Mouse (Mus musculus) heart, embryonic 14.5 days (tissue): ENCODE data around the gene Mgat3. TPM values are rescaled to one million over a fixed set of nuclear protein-coding genes. Genes with fewer than 3 reads are reported as not detected.

Source experiments
- ATAC-seq: fragments of 200-750 bp; cut with Nextera tagmentation; 2 replicates; pipeline ENCODE4 v1.8.0; 2017; ENCODE audit warnings: low read depth, moderate TSS enrichment; ENCODE audit not compliant: insufficient number of reproducible peaks, insufficient read depth, low FRiP score
- H3K27ac ChIP-seq, 2 experiments: fragments of 200-500 bp in 1 of 2; fragments of 300-500 bp in 1 of 2; sonication (generic) in 1 of 2; replicated peaks in 1 of 2; 2 replicates each; pipeline ENCODE4 v1.5.1; 2012 to 2014; ENCODE audit warnings: low read depth in 2 of 2, low read length in 2 of 2, control low read depth in 1 of 2, mild to moderate bottlenecking in 1 of 2, mixed read lengths in 1 of 2; ENCODE audit not compliant: control insufficient read depth in 1 of 2, insufficient read depth in 1 of 2
- H3K27me3 ChIP-seq: fragments of 300-500 bp; sonication (generic); 2 replicates; pipeline ENCODE4 v1.6.1; 2014; ENCODE audit warnings: mild to moderate bottlenecking, low read length, control low read depth; ENCODE audit not compliant: control insufficient read depth, insufficient read depth
- H3K36me3 ChIP-seq: fragments of 300-500 bp; sonication (generic); 2 replicates; pipeline ENCODE4 v1.6.1; 2014; ENCODE audit warnings: mild to moderate bottlenecking, control low read depth, low read length, mixed read lengths; ENCODE audit not compliant: control insufficient read depth, insufficient read depth
- H3K4me1 ChIP-seq, 2 experiments: fragments of 200-500 bp in 1 of 2; fragments of 300-500 bp in 1 of 2; sonication (generic) in 1 of 2; 2 replicates each; pipeline ENCODE4 v1.6.1; 2012 to 2014; ENCODE audit warnings: low read length in 2 of 2, control low read depth in 1 of 2, mixed read lengths in 1 of 2; ENCODE audit not compliant: control insufficient read depth in 2 of 2, insufficient read depth in 2 of 2
- H3K4me2 ChIP-seq: fragments of 300-500 bp; sonication (generic); 2 replicates; pipeline ENCODE4 v1.6.1; 2014; ENCODE audit warnings: mild to moderate bottlenecking, low read length
- H3K4me3 ChIP-seq, 2 experiments: fragments of 200-500 bp in 1 of 2; fragments of 300-500 bp in 1 of 2; sonication (generic) in 1 of 2; 2 replicates each; pipeline ENCODE4 v1.5.1; 2012 to 2014; ENCODE audit warnings: low read length in 2 of 2, mild to moderate bottlenecking in 2 of 2, control low read depth in 1 of 2, low read depth in 1 of 2, moderate library complexity in 1 of 2; ENCODE audit not compliant: control insufficient read depth in 1 of 2, insufficient read depth in 1 of 2
- H3K9ac ChIP-seq: fragments of 300-500 bp; sonication (generic); 2 replicates; pipeline ENCODE4 v1.6.1; 2014; ENCODE audit warnings: mild to moderate bottlenecking, low read length
- H3K9me3 ChIP-seq: fragments of 300-500 bp; sonication (generic); 2 replicates; pipeline ENCODE4 v1.6.1; 2016; ENCODE audit warnings: low read length, control low read depth; ENCODE audit not compliant: control insufficient read depth
- WGBS: fragments of 180-500 bp; shearing (Covaris S2); extraction: QIAGEN DNeasy Blood & Tissue Kit; methylation state at CpG from one replicate; pipeline ENCODE4 v1.1.7; 2014; 5-methylcytosine and 5-hydroxymethylcytosine counted together
- polyA plus RNA-seq: library from polyadenylated mRNA; unstranded; fragments of >200 nt; fragmentation: Nextera tagmentation; extraction: Ambion mirVana; gene quantifications from 2 replicates; pipeline ENCODE4 v1.2.1, GENCODE M21; 2014

Mgat3 gene
- polyA plus RNA-seq, 1 experiment from 2014 or later = 1.9 TPM

DNA sequence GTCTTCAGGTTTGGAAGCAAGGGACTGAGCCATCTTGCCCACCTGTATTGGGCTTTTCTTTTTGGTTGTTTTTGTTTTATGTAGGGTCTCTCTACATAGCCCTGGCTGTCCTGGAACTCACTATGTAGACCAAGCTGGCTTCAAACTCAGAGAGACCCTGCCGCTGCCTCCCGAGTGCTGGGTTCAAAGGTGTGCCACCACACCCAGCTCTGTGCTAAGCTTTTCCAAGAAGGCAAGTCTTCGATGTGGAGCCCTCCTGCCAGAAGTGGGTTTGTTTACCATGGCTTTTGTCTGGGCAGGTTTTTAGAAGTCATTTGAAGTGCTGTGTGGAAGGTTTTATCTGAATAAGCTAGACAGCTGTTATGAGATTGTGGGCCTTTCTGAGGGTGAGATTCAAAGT is 32.6 kb upstream of the Mgat3 start:
- H3K4me1 ChIP-seq = peaks cover 6 to 31% of the 10 kb centered on the region in 2 experiments
- no peak overlapping the region for H3K9ac ChIP-seq
- no peak overlapping the region for H3K27ac ChIP-seq
- H3K4me2 ChIP-seq = no peak overlapping the region
- H3K27me3 ChIP-seq = no peaks in the 10 kb centered on the region
- ATAC-seq = no peak
- 77% methylated on average over 3 of the region's 3 CpGs for WGBS
- 0 out of 2 replicates have a peak, but pooled peaks cover 2% of the 10 kb centered on the region for H3K9me3 ChIP-seq
- no peak overlapping the region for H3K4me3 ChIP-seq
- H3K36me3 ChIP-seq = peaks cover 58% of the 10 kb centered on the region

DNA sequence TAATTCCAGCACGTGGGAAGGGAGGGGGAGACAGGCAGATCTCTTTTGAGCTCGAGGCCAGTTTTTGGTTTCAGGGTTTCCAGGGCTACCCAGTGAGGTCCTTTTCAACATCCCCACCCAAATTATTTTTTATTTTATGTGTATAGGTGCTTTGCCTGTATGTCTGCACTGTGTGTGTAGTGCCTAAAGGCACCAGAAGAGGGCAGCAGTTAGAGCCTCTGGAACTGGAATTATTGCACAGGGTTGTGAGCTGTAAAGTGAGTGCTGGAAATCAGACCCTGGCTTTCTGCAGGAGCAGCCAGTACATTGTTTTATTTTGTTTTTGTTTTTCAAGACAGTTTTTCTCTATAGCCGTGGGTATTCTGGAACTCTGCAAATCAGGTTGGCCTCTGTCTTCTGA is 31.4 kb upstream of the Mgat3 start:
- Histone ChIP-seq H3K36me3 (peaks cover 53% of the 10 kb centered on the region), H3K27ac (no peak overlapping the region), H3K27me3 (no peaks in the 10 kb centered on the region), H3K4me3 (no peak overlapping the region), H3K4me1 (peaks cover 9 to 37% of the 10 kb centered on the region in 2 experiments), H3K9me3 (0 out of 2 replicates have a peak, but pooled peaks cover 2% of the 10 kb centered on the region), H3K4me2 (no peak overlapping the region), H3K9ac (no peak overlapping the region)
- 93% methylated on average over 3 of the region's 3 CpGs for WGBS
- ATAC-seq = no peak

DNA sequence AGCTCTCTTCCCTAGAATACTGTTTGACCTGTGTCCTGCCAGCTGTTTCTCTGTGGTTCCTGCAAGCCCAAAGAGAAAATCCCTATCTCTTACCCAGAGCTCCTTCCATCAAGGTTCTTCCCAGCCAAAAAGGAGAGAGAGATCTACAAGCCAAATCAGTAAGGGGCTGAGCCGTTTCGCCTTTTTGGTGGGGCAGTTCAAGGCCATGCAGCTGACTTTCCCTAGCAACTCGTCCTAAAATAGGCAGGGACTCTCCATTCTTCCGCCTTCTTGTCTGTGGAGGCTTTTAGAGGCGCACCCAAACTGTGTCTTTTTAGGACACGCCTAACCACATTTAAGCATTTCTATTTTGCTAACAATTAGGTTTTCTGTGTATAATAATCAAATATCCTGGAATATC is 29.8 kb upstream of the Mgat3 start:
- no peak overlapping the region for H3K9ac ChIP-seq
- no peak overlapping the region for H3K4me3 ChIP-seq
- H3K4me2 ChIP-seq = no peak overlapping the region
- no peaks in the 10 kb centered on the region for H3K27me3 ChIP-seq
- H3K9me3 ChIP-seq = 0 out of 2 replicates have a peak, but pooled peaks cover 2% of the 10 kb centered on the region
- no peak overlapping the region for H3K27ac ChIP-seq
- peaks cover 56% of the 10 kb centered on the region for H3K36me3 ChIP-seq
- 82% methylated on average over 6 of the region's 6 CpGs for WGBS
- ATAC-seq = no peak
- peaks cover 11 to 32% of the 10 kb centered on the region in 2 experiments for H3K4me1 ChIP-seq

DNA sequence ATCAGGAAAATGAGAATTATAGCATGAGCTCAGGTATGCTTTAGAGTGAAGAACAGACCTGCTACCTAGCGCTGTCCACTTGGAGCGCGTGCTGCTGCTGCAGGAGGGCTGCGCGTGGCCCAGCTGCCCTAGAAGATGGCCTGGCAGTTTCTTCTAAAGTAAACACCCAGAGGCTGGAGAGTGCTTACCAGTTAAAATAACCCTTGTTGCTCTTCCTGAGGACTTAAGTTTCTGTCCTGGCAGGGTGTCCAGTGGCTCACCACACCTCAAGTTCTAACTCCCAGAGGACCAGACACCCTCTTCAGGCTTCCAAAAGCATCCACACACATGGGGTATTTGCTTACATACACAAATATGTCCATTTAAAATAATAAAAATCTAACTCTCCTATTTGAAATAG is 28.1 kb upstream of the Mgat3 start:
- Histone ChIP-seq H3K27me3 (no peaks in the 10 kb centered on the region), H3K4me3 (no peak overlapping the region), H3K4me1 (peaks cover 5 to 21% of the 10 kb centered on the region in 2 experiments; a peak in 3 of 4 replicates), H3K27ac (no peak overlapping the region), H3K9me3 (0 out of 2 replicates have a peak, but pooled peaks cover 2% of the 10 kb centered on the region), H3K9ac (no peak overlapping the region), H3K36me3 (peaks cover 65% of the 10 kb centered on the region), H3K4me2 (no peak overlapping the region)
- no peak for ATAC-seq
- 91% methylated on average over 5 of the region's 5 CpGs for WGBS

DNA sequence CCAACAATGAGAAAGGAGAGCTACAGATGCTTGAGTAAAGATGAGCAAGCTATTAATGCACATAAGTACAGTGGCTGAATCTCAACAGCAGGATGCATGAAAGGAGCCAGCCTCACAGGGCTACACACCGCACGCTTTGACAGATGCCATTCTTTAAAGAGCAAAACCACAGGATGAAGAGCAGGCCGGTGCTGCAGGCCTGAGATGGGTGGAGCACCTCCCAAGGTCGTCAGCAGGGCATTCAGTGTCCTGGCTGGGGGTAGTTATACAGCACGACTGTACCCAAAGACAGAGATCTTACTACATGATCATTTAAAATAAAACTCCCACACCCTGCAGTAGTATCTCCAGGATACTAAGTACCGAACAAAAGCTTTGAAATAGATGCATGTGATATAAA is 27.4 kb upstream of the Mgat3 start:
- no peak for ATAC-seq
- Histone ChIP-seq H3K4me2 (no peak overlapping the region), H3K27me3 (no peaks in the 10 kb centered on the region), H3K27ac (0 out of 4 replicates have a peak overlapping the region, but pooled peaks of 1 of the 2 experiments have one; percentile 1), H3K9ac (0 out of 2 replicates have a peak overlapping the region, but pooled peaks have one; percentile 8), H3K9me3 (0 out of 2 replicates have a peak, but pooled peaks cover 2% of the 10 kb centered on the region), H3K4me1 (peaks cover 5 to 21% of the 10 kb centered on the region in 2 experiments; a peak in 3 of 4 replicates), H3K4me3 (no peak overlapping the region), H3K36me3 (peaks cover 67% of the 10 kb centered on the region)
- 36% methylated on average over 6 of the region's 6 CpGs for WGBS

DNA sequence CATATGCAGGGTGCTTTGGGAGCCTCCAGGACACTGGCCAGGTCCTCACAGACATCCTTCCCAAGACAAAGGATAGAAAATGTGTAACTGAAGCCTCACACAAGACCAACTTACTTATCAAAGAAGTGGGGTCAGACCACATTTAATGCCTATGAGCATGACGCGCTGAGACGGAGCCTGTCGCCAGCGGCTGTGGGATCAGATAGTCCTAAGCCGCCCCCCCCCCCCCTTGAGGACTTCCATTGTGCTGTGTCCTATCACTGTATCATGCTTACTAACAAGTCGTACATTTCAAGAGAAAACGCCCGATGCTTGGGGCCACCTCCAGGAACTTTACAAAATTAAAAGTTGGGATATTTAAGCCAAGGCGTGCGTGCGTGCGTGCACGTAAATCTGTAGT is 26.4 kb upstream of the Mgat3 start:
- Histone ChIP-seq H3K9me3 (no peaks in the 10 kb centered on the region), H3K4me3 (no peak overlapping the region), H3K27me3 (no peaks in the 10 kb centered on the region), H3K27ac (no peak overlapping the region; a peak in 1 of 4 replicates), H3K36me3 (peaks cover 65% of the 10 kb centered on the region), H3K4me2 (no peak overlapping the region), H3K4me1 (peaks cover 5 to 21% of the 10 kb centered on the region in 2 experiments; a peak in 3 of 4 replicates), H3K9ac (no peak overlapping the region)
- no peak for ATAC-seq
- 81% methylated on average over 14 of the region's 14 CpGs for WGBS

DNA sequence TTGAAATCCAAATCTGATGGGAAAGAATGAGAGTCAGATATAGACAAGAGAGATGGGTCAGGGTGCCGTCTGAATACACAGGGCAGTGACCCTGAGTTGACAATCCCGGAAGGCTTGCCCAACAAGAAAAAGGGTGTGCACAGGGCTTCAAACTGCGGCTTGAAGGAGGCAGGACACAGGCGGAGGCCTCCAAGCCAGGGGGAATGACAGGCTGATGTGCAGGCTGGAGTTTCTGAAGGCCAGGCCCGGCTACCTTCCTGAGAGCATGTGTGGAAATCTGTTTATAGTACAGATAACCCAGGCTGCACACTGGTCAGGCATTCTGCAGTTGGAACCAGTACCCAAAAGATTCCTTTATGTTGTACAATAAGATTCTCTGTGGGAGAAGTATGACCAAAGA is 26.0 kb upstream of the Mgat3 start:
- H3K36me3 ChIP-seq = peaks cover 64% of the 10 kb centered on the region
- no peaks in the 10 kb centered on the region for H3K9me3 ChIP-seq
- H3K27ac ChIP-seq = no peak overlapping the region
- 52% methylated on average over 5 of the region's 5 CpGs for WGBS
- no peak overlapping the region for H3K4me2 ChIP-seq
- H3K4me1 ChIP-seq = peaks cover 7 to 21% of the 10 kb centered on the region in 2 experiments; a peak in 3 of 4 replicates
- 0 out of 2 replicates have a peak overlapping the region, but pooled peaks have one; percentile 3 for H3K9ac ChIP-seq
- no peak overlapping the region for H3K4me3 ChIP-seq
- no peaks in the 10 kb centered on the region for H3K27me3 ChIP-seq
- no peak for ATAC-seq

DNA sequence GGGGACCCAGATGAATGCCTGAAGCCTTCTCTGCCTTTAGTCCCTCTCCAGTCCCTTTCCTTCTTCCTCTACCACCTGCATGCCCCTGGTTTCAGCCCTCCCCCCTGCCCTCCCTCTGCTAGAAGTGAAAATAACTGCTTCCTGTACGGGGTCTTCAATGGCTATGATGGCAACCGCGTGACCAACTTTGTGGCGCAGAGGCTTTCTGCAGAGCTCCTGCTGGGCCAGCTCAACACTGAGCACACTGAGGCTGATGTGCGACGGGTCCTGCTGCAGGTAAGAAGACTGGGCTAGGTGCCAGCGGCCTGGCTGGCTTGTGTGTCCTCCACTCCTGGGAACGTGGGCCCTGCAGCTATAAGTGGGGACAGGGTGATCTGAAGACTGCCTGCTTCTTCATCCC is 25.0 kb upstream of the Mgat3 start:
- no peak overlapping the region for H3K4me2 ChIP-seq
- 74% methylated on average over 8 of the region's 8 CpGs for WGBS
- H3K27ac ChIP-seq = no peak overlapping the region
- H3K4me1 ChIP-seq = peaks cover 7 to 21% of the 10 kb centered on the region in 2 experiments; a peak in 3 of 4 replicates
- ATAC-seq = no peak
- H3K36me3 ChIP-seq = peaks cover 63% of the 10 kb centered on the region
- no peaks in the 10 kb centered on the region for H3K9me3 ChIP-seq
- H3K4me3 ChIP-seq = no peak overlapping the region
- H3K9ac ChIP-seq = no peak overlapping the region
- H3K27me3 ChIP-seq = no peaks in the 10 kb centered on the region
